Mouse (Mus musculus): ENCODE results near the gene Slc18a2.

Slc18a2 gene

DNA sequence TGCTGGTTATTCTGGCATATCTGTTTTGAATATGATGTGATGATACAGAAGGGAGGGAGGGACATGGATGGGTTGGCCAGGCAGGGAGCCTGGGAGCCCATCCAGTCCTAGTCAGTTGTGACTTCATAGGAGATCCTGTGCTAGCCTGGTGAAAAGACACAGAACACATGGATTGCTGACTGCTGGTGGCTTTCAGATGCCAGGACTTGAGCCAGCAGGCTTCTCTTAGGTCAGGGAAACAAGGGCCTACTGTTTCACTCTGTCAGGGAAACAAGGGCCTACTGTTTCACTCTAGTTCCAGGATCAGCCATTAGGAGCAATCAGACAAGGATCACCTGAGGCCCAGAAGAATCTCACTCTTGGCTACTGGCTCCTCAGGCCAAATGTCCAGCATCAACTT, 20.1 kb downstream of the Slc18a2 start:
- DNase-seq = no peak

DNA sequence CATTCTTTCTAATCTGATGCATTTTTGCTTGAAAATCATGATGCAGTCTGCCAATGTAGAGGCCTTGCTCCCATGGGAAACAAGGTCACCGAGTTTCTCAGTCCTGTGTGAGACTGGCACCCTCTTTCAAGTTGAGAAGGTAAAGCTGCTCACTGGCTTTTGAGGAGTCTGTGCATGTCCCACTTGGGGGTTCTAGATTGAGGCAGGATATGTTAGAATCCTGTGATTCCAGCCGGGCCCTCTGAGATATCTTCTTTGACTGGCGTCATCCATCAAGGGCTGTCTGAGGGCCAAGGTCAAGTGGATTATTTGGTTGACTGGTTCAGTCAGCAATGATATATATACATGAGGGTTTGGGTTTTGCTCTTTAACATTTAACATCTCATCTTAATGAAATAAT, 21.3 kb downstream of the Slc18a2 start:
- no peak for DNase-seq

DNA sequence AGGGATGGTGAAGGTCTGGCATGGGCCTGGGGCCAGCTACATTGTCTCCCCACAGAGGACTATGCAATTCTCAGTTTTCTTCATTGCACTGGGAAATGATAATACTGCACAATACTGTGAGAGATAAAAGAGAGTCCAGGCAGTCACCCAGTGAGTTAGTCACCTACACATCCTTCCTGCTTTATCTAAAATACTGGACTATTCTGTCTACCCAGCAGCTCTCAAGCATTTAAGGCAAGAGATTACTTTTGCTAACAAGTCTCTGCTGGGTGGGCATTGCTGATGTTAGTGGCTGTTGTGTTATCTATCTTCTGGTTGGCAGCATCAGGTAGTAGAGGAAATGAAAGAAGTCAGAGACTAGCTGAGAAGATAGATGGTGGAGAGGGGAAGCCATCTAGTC, 28.3 kb downstream of the Slc18a2 start:
- no peak for DNase-seq

DNA sequence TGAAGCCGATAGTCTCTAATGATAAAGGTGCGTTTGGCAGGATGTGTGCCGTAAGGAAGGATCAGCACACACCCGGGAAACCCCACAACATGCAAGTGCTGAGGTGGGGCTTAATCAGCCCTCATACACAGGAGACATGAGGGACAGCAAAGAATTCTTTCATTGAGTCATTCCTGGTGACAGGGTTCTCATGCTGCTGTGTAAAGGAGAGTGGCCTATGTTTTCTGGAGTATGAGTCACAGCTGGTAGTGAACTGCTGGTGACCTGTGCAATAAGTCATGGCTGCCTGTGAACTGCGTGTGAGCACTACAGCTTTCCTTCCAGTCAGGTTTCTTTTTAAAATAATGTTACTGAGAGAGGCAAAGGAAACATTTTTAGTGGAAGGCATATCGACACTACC, 29.1 kb downstream of the Slc18a2 start:
- no peak for DNase-seq

DNA sequence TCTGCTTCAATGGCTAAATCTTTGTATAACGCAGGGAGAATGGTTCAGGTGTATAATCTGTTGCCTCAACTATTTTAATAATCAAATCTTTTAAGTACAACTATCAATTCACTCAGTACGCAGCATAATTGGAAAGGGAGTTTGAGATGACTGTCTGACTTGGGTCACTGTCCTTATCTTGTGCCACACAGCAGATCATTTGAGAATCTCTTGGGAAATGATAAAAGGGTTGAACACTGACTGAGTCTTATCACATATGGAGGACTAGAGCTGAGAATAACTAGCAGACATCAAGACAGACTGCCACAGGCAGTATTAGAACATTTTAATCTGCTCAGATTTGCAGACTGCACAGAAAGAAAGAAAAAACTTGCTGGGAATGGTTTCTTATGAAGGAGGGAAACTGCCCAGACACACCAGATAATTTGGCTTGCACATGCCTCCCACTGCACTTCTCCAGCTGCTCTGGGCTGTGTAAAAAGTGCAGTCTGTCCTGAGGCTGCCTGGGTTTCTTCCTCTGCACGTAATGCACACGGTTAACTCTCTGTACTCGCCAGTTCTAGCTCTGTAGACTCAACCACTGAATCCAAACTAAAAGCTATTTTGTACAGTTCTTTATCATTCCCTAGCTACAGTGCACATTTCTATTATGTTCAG, 31.6 kb downstream of the Slc18a2 start:
- no peak for DNase-seq

DNA sequence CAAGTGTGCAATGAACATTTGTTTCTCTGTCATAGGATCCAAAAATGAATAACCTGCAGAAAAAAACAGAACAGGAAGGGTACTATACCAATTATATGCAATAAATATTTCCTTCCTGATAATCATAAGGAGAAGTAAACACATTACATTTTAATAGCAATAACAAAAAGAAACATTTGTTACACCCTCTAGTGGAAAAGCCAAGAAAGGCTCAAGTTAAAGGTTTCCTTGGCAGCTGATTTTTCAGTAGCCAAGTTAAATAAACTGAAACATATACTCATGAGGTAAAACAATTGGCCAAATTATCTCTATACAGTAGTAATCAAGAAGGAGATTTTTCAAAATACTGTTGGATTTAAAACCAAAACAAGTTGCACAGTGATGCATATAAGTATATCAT, 54.6 kb downstream of the Slc18a2 start:
- no peak for DNase-seq

DNA sequence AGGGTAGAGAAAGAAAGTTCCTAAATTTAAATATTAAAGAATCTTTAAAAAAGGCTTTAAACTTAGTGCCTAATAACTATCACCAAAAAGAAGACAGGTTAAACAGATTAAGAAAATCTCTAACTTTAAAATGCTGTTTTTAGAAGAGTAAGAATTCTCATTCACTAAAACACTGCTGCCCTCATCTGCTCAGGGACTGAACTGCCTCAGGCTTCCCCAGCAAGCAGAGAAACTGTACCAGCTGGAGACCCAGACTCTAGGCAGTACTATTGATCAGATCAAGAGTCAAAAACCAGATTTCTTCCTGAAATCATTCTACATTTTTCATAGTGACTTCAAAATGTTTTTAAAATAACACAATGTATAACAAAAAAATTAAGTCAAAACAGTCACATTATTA, 55.9 kb downstream of the Slc18a2 start:
- DNase-seq = no peak

DNA sequence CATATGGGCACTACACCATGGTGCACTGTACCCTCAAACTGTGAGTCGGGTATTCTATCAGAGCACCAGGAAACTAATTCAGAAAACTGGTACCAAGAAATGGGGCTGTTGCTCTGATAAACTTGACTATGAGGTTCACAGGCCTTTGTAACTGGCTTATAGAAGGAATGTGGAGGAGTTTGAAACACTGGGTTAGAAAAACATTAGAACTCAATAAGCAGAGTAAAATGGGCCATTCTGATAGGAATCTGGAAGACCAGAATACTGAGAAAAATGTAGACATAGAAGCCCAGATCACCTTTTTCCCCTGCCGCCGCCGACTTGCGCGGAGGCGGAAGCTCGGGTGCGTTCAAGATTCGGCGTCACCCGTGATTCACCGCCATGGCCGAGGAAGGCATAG, 61.3 kb downstream of the Slc18a2 start, which contains the start of gene Rps12-ps3:
TSS of gene Rps12-ps3 (plus strand) at position 301 of the 400 bp plus-strand sequence.
- DNase-seq = no peak

DNA sequence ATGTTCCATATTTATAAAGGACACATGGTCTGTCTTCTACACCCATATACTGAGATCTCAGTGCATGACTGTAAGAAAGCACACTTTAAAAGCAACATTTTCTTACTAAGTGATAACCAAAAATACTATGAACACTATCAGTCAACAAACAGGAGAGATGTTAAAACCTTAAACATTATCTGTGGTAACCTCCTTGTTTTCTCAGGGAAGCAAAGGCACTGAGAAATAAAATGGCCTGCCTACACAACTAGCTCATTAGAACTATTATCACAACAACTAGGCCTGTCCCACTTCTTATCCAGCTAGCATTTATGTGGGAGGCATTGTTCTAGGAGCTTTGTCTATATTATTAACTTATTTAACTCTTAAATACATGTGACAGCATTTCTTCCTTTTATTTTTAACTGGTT, 70.1 kb downstream of the Slc18a2 start:
- no peak for DNase-seq

DNA sequence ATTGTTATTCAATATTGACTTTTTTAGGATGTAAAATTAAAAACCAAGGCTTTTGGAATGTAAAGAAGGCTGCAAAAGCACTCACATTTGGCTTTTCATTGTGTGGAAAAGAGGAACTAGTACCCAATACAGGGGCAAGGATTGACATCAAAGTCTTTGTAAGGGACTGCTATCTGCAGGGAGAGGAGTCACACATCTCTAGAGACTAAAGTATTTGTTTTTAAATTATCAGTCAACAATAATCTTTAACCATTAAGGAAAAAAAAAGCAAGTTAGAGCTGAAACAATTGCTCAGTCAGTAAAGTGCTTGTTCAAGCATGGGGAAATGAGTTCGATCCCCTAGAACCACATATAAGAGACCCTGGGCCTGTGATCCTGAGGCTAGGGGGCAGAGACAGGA, 76.0 kb downstream of the Slc18a2 start:
- DNase-seq = no peak

DNA sequence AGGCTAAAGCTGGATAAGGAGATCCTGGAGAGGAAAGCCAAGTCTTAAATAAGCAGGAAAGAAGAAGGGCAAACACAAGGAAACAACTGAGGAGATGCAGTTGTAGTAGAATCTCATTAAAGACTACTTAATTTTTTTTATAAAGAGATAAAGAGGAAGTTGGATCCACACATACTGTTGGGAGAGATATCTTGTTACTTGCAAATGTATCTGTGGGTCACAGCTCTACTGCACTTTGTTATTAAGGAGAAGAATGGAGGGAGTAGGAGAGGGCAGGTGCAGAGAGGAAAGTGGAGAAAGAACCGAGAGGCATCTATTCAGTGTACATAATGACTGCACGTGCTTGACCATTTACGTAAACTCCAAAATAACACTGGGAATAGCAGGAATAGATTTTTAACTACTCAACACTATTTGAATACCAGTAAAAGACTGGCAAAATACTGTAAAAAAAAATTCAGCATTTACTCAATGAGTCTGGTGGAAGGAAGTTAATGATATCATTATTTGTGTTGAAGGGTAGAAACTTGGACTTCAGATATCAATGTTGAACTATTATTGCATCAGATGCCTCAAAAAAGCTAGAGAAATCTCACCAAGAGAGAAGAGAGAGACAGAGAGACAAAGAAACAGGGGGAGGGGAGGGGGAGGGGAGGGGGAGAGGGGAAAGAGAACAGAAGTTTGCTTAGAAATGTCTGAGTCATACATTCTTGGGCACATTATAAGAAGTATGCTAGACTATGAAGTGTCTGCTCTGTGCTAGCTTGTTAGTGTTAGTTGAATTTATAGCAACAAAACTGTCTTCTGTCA, 77.4 kb downstream of the Slc18a2 start:
- DNase-seq = no peak

DNA sequence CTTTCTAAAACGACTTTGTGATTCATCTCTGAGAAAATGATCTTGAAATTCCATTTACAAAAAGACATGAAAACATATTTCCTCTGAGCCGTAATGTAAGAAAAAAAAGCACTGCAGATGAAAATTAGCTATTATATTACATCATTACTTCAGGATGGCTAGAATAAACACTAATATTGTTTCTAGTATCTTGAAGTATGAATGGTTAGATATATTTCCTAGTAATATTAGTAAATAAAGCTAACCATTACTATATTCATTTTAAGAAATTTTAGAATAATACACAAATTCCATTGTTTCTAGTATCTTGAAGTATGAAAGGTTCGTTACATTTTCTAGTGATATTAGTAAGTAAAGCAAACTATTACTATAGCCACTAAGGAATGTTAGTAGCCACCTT, 79.2 kb downstream of the Slc18a2 start:
- no peak for DNase-seq

DNA sequence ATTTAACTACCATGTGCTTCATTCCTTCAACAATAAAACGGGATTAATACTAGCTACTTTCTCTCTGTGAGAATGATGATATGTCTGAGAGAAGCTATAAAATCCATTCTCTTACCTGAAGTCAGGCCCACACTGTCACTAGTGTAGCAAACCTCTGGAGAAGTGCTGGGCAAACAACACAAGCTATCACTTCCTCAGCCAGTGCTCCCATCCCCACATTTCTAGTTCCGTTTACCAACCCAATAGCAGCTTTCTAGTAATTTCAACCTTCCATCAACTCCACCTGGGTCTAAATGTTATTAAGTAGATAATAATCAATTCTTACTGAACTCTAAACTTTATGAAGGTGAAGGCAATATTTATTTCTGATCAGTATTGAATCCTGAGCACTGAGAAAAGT, 82.3 kb downstream of the Slc18a2 start:
- DNase-seq = no peak

DNA sequence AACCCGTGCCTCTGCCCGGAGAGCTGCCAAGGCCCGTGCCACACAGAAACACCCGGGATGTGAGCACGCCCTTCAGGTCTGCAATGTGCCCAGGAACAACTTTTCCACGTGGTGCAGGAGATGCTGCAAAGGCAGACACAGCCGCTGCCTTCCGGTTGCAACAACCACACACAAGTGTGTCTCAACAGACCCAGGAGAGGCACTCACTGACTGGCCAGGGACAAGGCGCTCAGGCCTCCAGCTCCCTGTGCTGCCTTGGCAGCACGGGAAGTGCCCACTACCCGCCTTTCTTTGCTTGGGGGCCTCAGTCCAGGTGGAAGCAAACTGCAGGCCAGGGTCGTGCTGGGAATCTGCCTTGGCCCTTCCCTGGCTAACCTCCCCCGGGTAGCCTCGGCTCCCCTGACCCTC, 83.6 kb downstream of the Slc18a2 start:
- DNase-seq = peak; percentile 16 to 24

DNA sequence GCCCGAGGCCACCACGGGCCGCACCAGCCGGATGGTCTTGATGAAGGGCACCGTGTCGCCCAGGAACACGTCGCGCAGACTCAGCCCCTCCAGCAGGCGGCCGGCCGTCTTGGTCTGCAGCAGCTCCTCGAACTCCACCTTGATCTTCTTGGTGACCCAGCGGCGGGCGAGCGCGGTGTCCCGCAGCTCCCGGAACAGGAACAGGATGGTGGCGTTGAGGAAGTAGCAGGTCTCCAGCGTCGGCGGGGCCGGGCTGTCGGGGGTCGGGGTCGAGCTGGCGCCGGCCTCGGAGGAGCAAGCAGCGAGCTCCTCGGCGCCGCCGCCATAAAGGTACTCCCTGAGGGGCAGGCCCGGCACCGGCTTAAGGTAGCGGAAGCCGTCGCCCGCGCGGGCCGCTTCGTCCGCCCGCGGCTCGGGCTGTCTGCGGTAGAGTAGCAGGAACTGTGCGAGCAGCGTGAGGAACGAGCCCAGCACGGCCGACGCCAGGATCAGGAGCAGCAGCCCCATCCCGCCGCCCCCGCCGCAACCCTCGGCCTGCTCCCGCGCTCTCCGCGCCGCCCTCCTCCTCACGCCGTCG, 84.5 kb downstream of the Slc18a2 start:
- DNase-seq = peak in 1 of 2 experiments; percentile 50
